Mouse (Mus musculus): ENCODE measurements around the gene Ikzf4.

- TF ChIP-seq POLR2A (IDR thresholded peaks at IDR 0.05; ENCODE audit: insufficient read depth, low read depth, low read length) (no peak), EP300 (IDR thresholded peaks at IDR 0.05; ENCODE audit: insufficient read depth, low read depth, low read length) (no peak)
Measured at GRCm38 (mm10) chr10:128601499-128601898, 44.3 kb downstream of the Ikzf4 start.

Data from heart, adult 2 months (tissue).